Mouse (Mus musculus): Measurements from ENCODE around the gene Cngb1. TPM values are rescaled to one million over a fixed set of nuclear protein-coding genes. Genes with fewer than 3 reads are reported as not detected.
A peak's percentile ranks its signal among the peaks of the same experiment; 100 is the strongest.

Gene Cngb1
- polyA plus RNA-seq, 1 experiment from 2014 or later = 0.28 TPM

DNA sequence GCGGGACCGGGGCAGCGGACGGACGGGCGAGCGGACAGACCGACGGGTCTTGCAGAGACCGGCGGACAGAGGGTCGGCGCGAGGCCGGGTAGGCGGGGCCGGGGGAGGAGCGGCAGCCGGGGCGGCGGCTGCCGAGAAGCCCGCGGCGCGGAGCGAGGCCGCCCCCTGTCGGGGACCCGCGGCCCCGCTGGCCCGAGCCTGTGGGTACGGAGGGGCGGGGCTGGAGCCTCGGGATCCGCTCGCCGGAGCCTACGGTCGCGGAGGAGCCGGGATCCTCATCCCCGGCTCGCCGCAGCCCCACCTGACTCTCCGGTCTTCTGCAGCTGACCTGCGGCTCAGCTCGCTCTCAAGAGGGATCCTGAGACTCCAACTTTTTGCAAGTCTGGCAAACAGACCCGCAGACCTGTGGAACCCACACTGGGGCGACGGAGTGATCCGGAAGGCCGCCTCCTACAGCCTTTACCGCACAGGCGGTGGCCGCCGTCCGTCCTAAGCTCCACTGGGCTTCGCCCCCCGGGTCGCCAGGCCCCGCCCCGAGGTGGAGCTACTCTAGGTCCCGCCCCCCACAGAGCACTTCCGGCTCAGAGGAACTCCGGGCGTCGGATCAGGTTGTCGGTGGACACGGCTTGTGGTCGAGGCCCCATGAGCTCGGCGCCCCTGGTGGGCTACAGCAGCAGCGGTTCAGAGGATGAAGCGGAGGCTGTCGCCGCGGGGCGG is 25.5 kb upstream of the Cngb1 start, which contains the start of the genes Zfp319 and Usb1:
Gene Zfp319, minus strand, starts transcription at position 231 of the 717 bp plus-strand sequence.
Gene Usb1, plus strand, starts transcription at position 565 of the 717 bp plus-strand sequence.
- peak; percentile 97 for DNase-seq
- Histone ChIP-seq H3K4me2 (peak within 1 kb of the TSS; percentile 87), H3K9me3 (ENCODE audit: low read depth, low read length) (no peaks in the 10 kb centered on the region), H3K4me3 (ENCODE audit: low read depth, low read length) (peak within 1 kb of the TSS; percentile 84), H3K27me3 (ENCODE audit: insufficient read depth, low read length) (no peaks in the 10 kb centered on the region), H3K36me3 (ENCODE audit: insufficient read depth) (peaks cover 29% of the 10 kb centered on the region), H3K4me1 (ENCODE audit: insufficient read depth) (peaks cover 10% of the 10 kb centered on the region), H3K9ac (peak within 1 kb of the TSS; percentile 87), H3K27ac (ENCODE audit: low read depth) (peak within 1 kb of the TSS; percentile 98)
- ATAC-seq (ENCODE audit: insufficient read depth) = peak; percentile 94
- under 1% methylated on average over 80 of the region's 80 CpGs for WGBS
- peak; percentile 81 for TF ChIP-seq CTCF (IDR thresholded peaks at IDR 0.05; ENCODE audit: low read depth)

DNA sequence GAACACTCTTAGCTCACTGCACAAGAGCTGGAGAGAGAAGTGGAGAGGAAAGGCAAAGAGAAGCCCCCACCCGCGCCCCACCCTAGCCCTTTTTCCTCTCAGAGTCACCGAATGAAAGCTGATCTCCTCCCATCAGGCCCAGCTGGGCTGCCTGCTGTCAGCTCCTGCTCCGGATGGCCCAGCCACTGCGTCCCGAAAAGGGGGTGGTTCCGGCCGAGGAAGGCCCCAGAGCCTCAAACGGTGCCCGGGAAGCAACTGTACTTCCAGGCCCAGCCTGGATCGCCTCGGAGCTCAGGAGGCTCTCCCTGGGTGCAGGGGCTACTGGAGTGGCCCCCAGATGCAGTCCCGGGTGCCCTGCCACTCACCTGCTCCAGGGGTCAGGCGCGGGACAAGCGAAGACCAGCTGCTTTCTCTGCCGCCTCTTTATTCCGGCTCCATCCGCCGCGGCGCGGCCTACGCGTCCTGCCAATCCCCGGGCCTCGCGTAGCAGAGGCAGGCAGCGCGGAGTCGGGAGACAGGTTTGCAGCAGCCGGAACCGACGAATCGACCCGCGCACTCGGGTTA is 24.9 kb upstream of the Cngb1 start:
- H3K27me3 ChIP-seq (ENCODE audit: insufficient read depth, low read length) = no peaks in the 10 kb centered on the region
- H3K4me2 ChIP-seq = peak overlapping the region; percentile 87
- H3K4me1 ChIP-seq (ENCODE audit: insufficient read depth) = peaks cover 10% of the 10 kb centered on the region
- H3K36me3 ChIP-seq (ENCODE audit: insufficient read depth) = peaks cover 35% of the 10 kb centered on the region
- DNase-seq (peak; percentile 81), ATAC-seq (ENCODE audit: insufficient read depth) (peak; percentile 43)
- H3K9ac ChIP-seq = peak overlapping the region; percentile 87
- H3K27ac ChIP-seq (ENCODE audit: low read depth) = peak overlapping the region; percentile 98
- no peak for TF ChIP-seq CTCF (IDR thresholded peaks at IDR 0.05; ENCODE audit: low read depth)
- peak overlapping the region; percentile 84 for H3K4me3 ChIP-seq (ENCODE audit: low read depth, low read length)
- H3K9me3 ChIP-seq (ENCODE audit: low read depth, low read length) = no peaks in the 10 kb centered on the region
- WGBS = under 1% methylated on average over 38 of the region's 38 CpGs

DNA sequence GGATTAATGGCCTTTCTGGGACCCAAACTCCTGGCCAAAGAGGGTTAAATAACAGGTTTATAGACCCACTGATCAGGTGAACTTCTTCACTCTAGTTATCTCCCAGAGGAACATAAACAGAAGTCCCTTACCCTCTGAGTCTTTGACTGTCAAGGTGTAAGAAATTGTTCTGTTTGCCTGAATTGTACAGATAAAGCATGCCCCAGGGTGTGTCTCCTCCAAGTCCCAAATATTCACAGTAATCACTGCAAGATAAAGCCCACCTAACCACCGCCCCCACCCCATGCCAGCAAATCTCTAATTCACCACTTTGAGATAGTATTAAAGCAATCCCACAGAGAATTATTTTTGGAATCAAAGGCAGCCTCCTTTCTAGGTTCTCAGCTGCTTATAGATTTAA is 24.0 kb upstream of the Cngb1 start:
- H3K9me3 ChIP-seq (ENCODE audit: low read depth, low read length) = no peaks in the 10 kb centered on the region
- H3K9ac ChIP-seq = peak overlapping the region; percentile 87
- H3K27ac ChIP-seq (ENCODE audit: low read depth) = no peak overlapping the region
- ATAC-seq (ENCODE audit: insufficient read depth) = no peak
- peak overlapping the region; percentile 84 for H3K4me3 ChIP-seq (ENCODE audit: low read depth, low read length)
- peak overlapping the region; percentile 87 for H3K4me2 ChIP-seq
- H3K27me3 ChIP-seq (ENCODE audit: insufficient read depth, low read length) = no peaks in the 10 kb centered on the region
- no peak for DNase-seq
- H3K36me3 ChIP-seq (ENCODE audit: insufficient read depth) = peaks cover 44% of the 10 kb centered on the region
- 72% methylated on average over 1 of the region's 1 CpGs for WGBS
- TF ChIP-seq CTCF (IDR thresholded peaks at IDR 0.05; ENCODE audit: low read depth) = no peak
- H3K4me1 ChIP-seq (ENCODE audit: insufficient read depth) = peaks cover 10% of the 10 kb centered on the region

DNA sequence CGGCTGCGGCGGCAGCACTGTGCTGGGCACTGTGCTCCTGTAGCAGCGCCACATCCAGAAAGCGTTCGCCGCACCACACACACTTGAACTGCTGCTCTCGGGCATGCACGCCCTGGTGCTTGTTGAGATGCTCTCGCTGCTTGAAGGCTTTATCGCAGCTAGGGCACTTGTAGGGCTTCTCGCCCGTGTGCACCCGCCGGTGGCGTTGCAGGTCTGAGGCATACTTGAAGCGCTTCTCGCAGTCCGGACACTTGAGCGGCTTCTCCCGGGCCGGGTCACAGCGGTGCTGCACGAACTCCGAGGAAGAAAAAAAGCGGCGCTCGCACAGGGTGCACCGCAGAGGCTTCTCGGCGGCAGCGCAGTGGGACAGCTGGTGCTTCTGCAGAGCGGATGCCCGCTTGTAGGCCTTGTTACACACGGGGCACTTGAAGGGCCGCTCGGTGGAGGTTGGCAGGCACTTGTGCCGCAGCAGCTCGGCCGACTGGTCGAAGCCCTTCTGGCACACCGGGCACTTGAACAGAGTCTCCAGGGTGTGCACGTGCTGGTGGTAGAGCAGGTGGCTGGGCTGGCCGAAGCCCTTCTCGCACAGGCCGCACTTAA is 21.6 kb upstream of the Cngb1 start:
- H3K27me3 ChIP-seq (ENCODE audit: insufficient read depth, low read length) = no peaks in the 10 kb centered on the region
- 84% methylated on average over 46 of the region's 46 CpGs for WGBS

GRCm38 (mm10) chr8:95326822-95327221 is 20.4 kb upstream of the Cngb1 start:
- 72% methylated on average over 5 of the region's 5 CpGs for WGBS
- TF ChIP-seq CTCF (IDR thresholded peaks at IDR 0.05; ENCODE audit: low read depth) = no peak
- Histone ChIP-seq H3K9me3 (ENCODE audit: low read depth, low read length) (no peaks in the 10 kb centered on the region), H3K9ac (no peak overlapping the region), H3K27me3 (ENCODE audit: insufficient read depth, low read length) (no peaks in the 10 kb centered on the region), H3K4me2 (no peak overlapping the region), H3K4me1 (ENCODE audit: insufficient read depth) (peaks cover 10% of the 10 kb centered on the region), H3K4me3 (ENCODE audit: low read depth, low read length) (no peak overlapping the region), H3K36me3 (ENCODE audit: insufficient read depth) (peaks cover 62% of the 10 kb centered on the region), H3K27ac (ENCODE audit: low read depth) (no peak overlapping the region)
- no peak for ATAC-seq (ENCODE audit: insufficient read depth)
- no peak for DNase-seq

More for the DNA sequence above, 21.6 kb upstream of the Cngb1 start:
- peaks cover 62% of the 10 kb centered on the region for H3K36me3 ChIP-seq (ENCODE audit: insufficient read depth)
- peaks cover 10% of the 10 kb centered on the region for H3K4me1 ChIP-seq (ENCODE audit: insufficient read depth)
- no peak for TF ChIP-seq CTCF (IDR thresholded peaks at IDR 0.05; ENCODE audit: low read depth)
- H3K27ac ChIP-seq (ENCODE audit: low read depth) = no peak overlapping the region
- H3K9ac ChIP-seq = no peak overlapping the region
- no peaks in the 10 kb centered on the region for H3K9me3 ChIP-seq (ENCODE audit: low read depth, low read length)
- DNase-seq = no peak
- H3K4me3 ChIP-seq (ENCODE audit: low read depth, low read length) = no peak overlapping the region
- H3K4me2 ChIP-seq = no peak overlapping the region
- ATAC-seq (ENCODE audit: insufficient read depth) = no peak

GRCm38 (mm10) chr8:95324646-95325045 is 18.3 kb upstream of the Cngb1 start:
- no peak for TF ChIP-seq CTCF (IDR thresholded peaks at IDR 0.05; ENCODE audit: low read depth)
- Histone ChIP-seq H3K27me3 (ENCODE audit: insufficient read depth, low read length) (no peaks in the 10 kb centered on the region), H3K4me1 (ENCODE audit: insufficient read depth) (peaks cover 9% of the 10 kb centered on the region; the same call in 1 of the 2 replicates), H3K36me3 (ENCODE audit: insufficient read depth) (peaks cover 61% of the 10 kb centered on the region), H3K27ac (ENCODE audit: low read depth) (peak overlapping the region; percentile 8; the same call in 1 of the 2 replicates), H3K9me3 (ENCODE audit: low read depth, low read length) (no peaks in the 10 kb centered on the region), H3K4me2 (no peak overlapping the region), H3K4me3 (ENCODE audit: low read depth, low read length) (no peak overlapping the region), H3K9ac (no peak overlapping the region; the same call in 1 of the 2 replicates)
- 37% methylated on average over 5 of the region's 5 CpGs for WGBS
- DNase-seq (no peak), ATAC-seq (ENCODE audit: insufficient read depth) (no peak)

DNA sequence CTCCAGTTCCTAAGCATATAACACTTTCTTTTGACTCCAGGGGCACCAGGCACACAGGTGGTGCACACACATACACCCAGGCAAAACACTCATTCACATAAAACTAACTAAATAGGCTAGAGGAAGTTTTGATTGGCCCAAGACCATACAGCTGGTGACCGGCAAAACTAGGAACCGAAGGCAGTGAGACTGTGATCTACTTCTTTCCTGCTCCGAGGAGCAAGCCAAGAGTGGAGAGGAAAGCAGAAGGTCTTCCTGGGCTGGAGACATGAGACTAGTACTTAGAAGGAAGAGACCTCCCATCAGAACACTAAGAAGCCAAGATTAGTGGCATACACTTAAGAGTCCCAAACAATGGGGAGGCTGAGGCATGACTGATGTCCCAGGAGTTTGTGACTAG is 16.8 kb upstream of the Cngb1 start:
- H3K9me3 ChIP-seq (ENCODE audit: low read depth, low read length) = no peaks in the 10 kb centered on the region
- no peak for DNase-seq
- no peak overlapping the region for H3K4me2 ChIP-seq
- H3K27me3 ChIP-seq (ENCODE audit: insufficient read depth, low read length) = no peaks in the 10 kb centered on the region
- H3K4me1 ChIP-seq (ENCODE audit: insufficient read depth) = peaks cover 9% of the 10 kb centered on the region; the same call in 1 of the 2 replicates
- H3K27ac ChIP-seq (ENCODE audit: low read depth) = no peak overlapping the region
- peaks cover 46% of the 10 kb centered on the region for H3K36me3 ChIP-seq (ENCODE audit: insufficient read depth)
- 77% methylated on average over 3 of the region's 3 CpGs for WGBS
- no peak for TF ChIP-seq CTCF (IDR thresholded peaks at IDR 0.05; ENCODE audit: low read depth)
- no peak overlapping the region for H3K9ac ChIP-seq
- ATAC-seq (ENCODE audit: insufficient read depth) = no peak
- H3K4me3 ChIP-seq (ENCODE audit: low read depth, low read length) = no peak overlapping the region

Measured in lung, embryonic 14.5 days (tissue).